In the genomic region with DNA sequence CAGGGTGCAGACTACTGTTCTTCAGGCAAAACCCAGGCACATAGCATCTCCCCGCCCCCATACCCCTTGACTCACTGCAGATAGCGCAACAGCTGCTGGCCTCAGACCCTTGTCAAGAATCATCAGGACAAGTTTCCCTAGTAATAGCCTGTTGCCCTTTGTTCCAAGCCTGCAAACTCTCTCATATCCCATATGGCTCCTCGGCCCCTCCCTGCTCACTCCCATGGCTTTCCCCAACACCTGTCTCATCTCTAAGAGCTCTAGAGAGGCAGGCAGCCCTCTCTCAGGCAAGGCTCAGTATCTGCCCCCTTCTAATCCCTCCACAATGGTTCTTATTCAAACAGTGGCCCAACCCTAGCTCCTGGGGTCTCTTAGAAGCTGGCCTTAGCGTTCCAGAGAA, we compare ENCODE assay signal across 9 mouse cellular contexts. TPM values are rescaled to one million over a fixed set of nuclear protein-coding genes. Genes with fewer than 3 reads are reported as not detected.
DNase-seq lines count a peak whose midpoint lies in the region; ATAC-seq and TF ChIP-seq lines count a peak whose summit lies in the region.
"Had no signal": no experiment of that assay in that cellular context is flagged by ENCODE, and none has a peak within 500 bp of the region (broad histone marks: within the 10 kb centered on the region; RNA-seq: fewer than 3 reads in every experiment).

No protein-coding gene starts in this region.

- H3K4me2 ChIP-seq in lung, embryonic 15.5 days: peak overlapping the region; percentile 90
- H3K4me2 ChIP-seq in forebrain, embryonic 16.5 days (ENCODE audit: low read length): peak overlapping the region; percentile 83
- H3K4me2 ChIP-seq in stomach, embryonic 15.5 days: peak overlapping the region; percentile 90
- no peak overlapping the region for H3K4me2 ChIP-seq in liver, postnatal 0 days (ENCODE audit: low read depth, low read length)

- no peaks in the 10 kb centered on the region for H3K36me3 ChIP-seq in lung, embryonic 15.5 days
- no peaks in the 10 kb centered on the region for H3K36me3 ChIP-seq in forebrain, embryonic 16.5 days (ENCODE audit: control insufficient read depth, insufficient read depth)
- H3K36me3 ChIP-seq in midbrain, embryonic 10.5 days: no peaks in the 10 kb centered on the region
- no peaks in the 10 kb centered on the region for H3K36me3 ChIP-seq in stomach, embryonic 15.5 days
- H3K36me3 ChIP-seq in liver, postnatal 0 days (replicated peaks; ENCODE audit: insufficient read depth, low read length): no peaks in the 10 kb centered on the region

- H3K27me3 ChIP-seq in lung, embryonic 15.5 days: peaks cover 9% of the 10 kb centered on the region; the same call in 1 of the 2 replicates
- H3K27me3 ChIP-seq in forebrain, embryonic 16.5 days (replicated peaks; ENCODE audit: control insufficient read depth, insufficient read depth, low read length): no peaks in the 10 kb centered on the region; the same call in 1 of the 2 replicates
- H3K27me3 ChIP-seq in midbrain, embryonic 10.5 days (ENCODE audit: low read depth, poor library complexity, severe bottlenecking): peaks cover 75% of the 10 kb centered on the region
- no peaks in the 10 kb centered on the region for H3K27me3 ChIP-seq in stomach, embryonic 15.5 days (replicated peaks)
- peaks cover 49% of the 10 kb centered on the region for H3K27me3 ChIP-seq in liver, postnatal 0 days (ENCODE audit: insufficient read depth, low read length)

- peak overlapping the region; percentile 76 for H3K4me3 ChIP-seq in lung, embryonic 15.5 days
- H3K4me3 ChIP-seq in forebrain, embryonic 16.5 days (replicated peaks; ENCODE audit: low read length): no peak overlapping the region
- H3K4me3 ChIP-seq in midbrain, embryonic 10.5 days: peak overlapping the region; percentile 79
- H3K4me3 ChIP-seq in stomach, embryonic 15.5 days (replicated peaks): peak overlapping the region; percentile 62; the same call in 1 of the 2 replicates
- no peak overlapping the region for H3K4me3 ChIP-seq in liver, postnatal 0 days (ENCODE audit: low read depth, low read length)
- H3K4me3 ChIP-seq: erythroblast, embryonic 14.5 days had no signal

- WGBS in lung, embryonic 15.5 days: 33% methylated on average over 4 of the region's 4 CpGs
- 51% methylated on average over 4 of the region's 4 CpGs for WGBS in forebrain, embryonic 16.5 days
- WGBS in midbrain, embryonic 10.5 days: 44% methylated on average over 4 of the region's 4 CpGs
- 41% methylated on average over 4 of the region's 4 CpGs for WGBS in stomach, embryonic 15.5 days
- 57% methylated on average over 4 of the region's 4 CpGs for WGBS in liver, postnatal 0 days (ENCODE audit: insufficient replicate concordance)

- TF ChIP-seq EP300 in liver, postnatal 0 days (IDR thresholded peaks at IDR 0.05; ENCODE audit: low read depth): no peak

- H3K4me1 ChIP-seq in lung, embryonic 15.5 days: peaks cover 61% of the 10 kb centered on the region
- peaks cover 16% of the 10 kb centered on the region for H3K4me1 ChIP-seq in forebrain, embryonic 16.5 days (replicated peaks; ENCODE audit: control insufficient read depth, insufficient read depth, low read length)
- peaks cover 66% of the 10 kb centered on the region for H3K4me1 ChIP-seq in midbrain, embryonic 10.5 days
- H3K4me1 ChIP-seq in stomach, embryonic 15.5 days: peaks cover 33% of the 10 kb centered on the region
- peaks cover 5% of the 10 kb centered on the region for H3K4me1 ChIP-seq in liver, postnatal 0 days (ENCODE audit: insufficient read depth)

- no peak for DNase-seq in lung, postnatal 25 days (ENCODE audit: low spot score)
- DNase-seq in midbrain, embryonic 10.5 days (ENCODE audit: low spot score): peak; percentile 28
- no peak for DNase-seq in embryo, embryonic 10 days (ENCODE audit: low spot score)
- no peak for DNase-seq in liver, postnatal 0 days

- TF ChIP-seq CTCF in liver, postnatal 0 days (IDR thresholded peaks at IDR 0.05; ENCODE audit: low read depth): no peak

- H3K9ac ChIP-seq in lung, embryonic 15.5 days: no peak overlapping the region
- H3K9ac ChIP-seq in forebrain, embryonic 16.5 days (replicated peaks; ENCODE audit: low read depth, low read length): no peak overlapping the region
- H3K9ac ChIP-seq in stomach, embryonic 15.5 days: no peak overlapping the region
- no peak overlapping the region for H3K9ac ChIP-seq in liver, postnatal 0 days (replicated peaks)

- H3K9me3 ChIP-seq in lung, embryonic 15.5 days: no peaks in the 10 kb centered on the region
- no peaks in the 10 kb centered on the region for H3K9me3 ChIP-seq in forebrain, embryonic 16.5 days (ENCODE audit: control insufficient read depth, low read length)
- H3K9me3 ChIP-seq in midbrain, embryonic 10.5 days (replicated peaks): no peaks in the 10 kb centered on the region
- no peaks in the 10 kb centered on the region for H3K9me3 ChIP-seq in stomach, embryonic 15.5 days
- no peaks in the 10 kb centered on the region for H3K9me3 ChIP-seq in liver, postnatal 0 days (ENCODE audit: low read length)

- ATAC-seq in lung, embryonic 15.5 days (ENCODE audit: borderline replicate concordance, extremely low read depth, low FRiP score, low TSS enrichment): no peak; the same call in 1 of the 2 replicates
- no peak for ATAC-seq in forebrain, embryonic 16.5 days
- no peak for ATAC-seq in stomach, embryonic 15.5 days (ENCODE audit: insufficient read depth, low FRiP score, low read depth)
- ATAC-seq in liver, postnatal 0 days: no peak

- H3K27ac ChIP-seq in lung, embryonic 15.5 days: peak overlapping the region; percentile 68
- no peak overlapping the region for H3K27ac ChIP-seq in forebrain, embryonic 16.5 days (ENCODE audit: low read length)
- H3K27ac ChIP-seq in midbrain, embryonic 10.5 days (replicated peaks): peak overlapping the region; percentile 47; the same call in 1 of the 2 replicates
- peak overlapping the region; percentile 32; the same call in 1 of the 2 replicates for H3K27ac ChIP-seq in stomach, embryonic 15.5 days
- H3K27ac ChIP-seq in liver, postnatal 0 days (ENCODE audit: low read depth): no peak overlapping the region
- H3K27ac ChIP-seq: macrophage had no signal

RNA-seq across cellular contexts. Expression of a gene that starts 2.1 kb away (rescaled TPM):
- polyA plus RNA-seq in lung, embryonic 15.5 days (2015; fragmentation: Nextera tagmentation; extraction: Ambion mirVana): 38.9 and 39.8 TPM in 2 replicates
- polyA plus RNA-seq in forebrain, embryonic 16.5 days (2015; fragmentation: Nextera tagmentation; extraction: Ambion mirVana): 27.7 and 34.4 TPM in 2 replicates
- 14.5 and 14.6 TPM in 2 replicates for polyA plus RNA-seq in midbrain, embryonic 10.5 days (2016; fragmentation: Nextera tagmentation; extraction: Ambion mirVana)
- 32.3 and 37.8 TPM in 2 replicates for polyA plus RNA-seq in stomach, embryonic 15.5 days (2015; fragmentation: Nextera tagmentation; extraction: Ambion mirVana)
- 0.08 and 0.19 TPM in 2 replicates for polyA plus RNA-seq in liver, postnatal 0 days (2015; fragmentation: Nextera tagmentation; extraction: Ambion mirVana)
- polyA plus RNA-seq: erythroblast, embryonic 14.5 days had no signal

RNA-seq across cellular contexts. Expression of a gene that starts 25.3 kb away (rescaled TPM):
- 17.0 and 20.3 TPM in 2 replicates for polyA plus RNA-seq in lung, embryonic 15.5 days (2015; fragmentation: Nextera tagmentation; extraction: Ambion mirVana)
- 0.22 TPM in 1 of 2 replicates, not detected in the other for polyA plus RNA-seq in forebrain, embryonic 16.5 days (2015; fragmentation: Nextera tagmentation; extraction: Ambion mirVana)
- polyA plus RNA-seq in midbrain, embryonic 10.5 days (2016; fragmentation: Nextera tagmentation; extraction: Ambion mirVana): not detected in 2 replicates
- polyA plus RNA-seq in stomach, embryonic 15.5 days (2015; fragmentation: Nextera tagmentation; extraction: Ambion mirVana): 87.7 and 108 TPM in 2 replicates
- polyA plus RNA-seq in liver, postnatal 0 days (2015; fragmentation: Nextera tagmentation; extraction: Ambion mirVana): 0.16 and 0.21 TPM in 2 replicates
- polyA plus RNA-seq: erythroblast, embryonic 14.5 days; macrophage had no signal

RNA-seq across cellular contexts. Expression of a gene that starts 55.2 kb away (rescaled TPM):
- polyA plus RNA-seq in lung, embryonic 15.5 days (2015; fragmentation: Nextera tagmentation; extraction: Ambion mirVana): 37.0 and 37.8 TPM in 2 replicates
- polyA plus RNA-seq in forebrain, embryonic 16.5 days (2015; fragmentation: Nextera tagmentation; extraction: Ambion mirVana): 36.6 and 38.0 TPM in 2 replicates
- polyA plus RNA-seq in midbrain, embryonic 10.5 days (2016; fragmentation: Nextera tagmentation; extraction: Ambion mirVana): 49.4 and 49.9 TPM in 2 replicates
- 33.7 and 35.7 TPM in 2 replicates for polyA plus RNA-seq in stomach, embryonic 15.5 days (2015; fragmentation: Nextera tagmentation; extraction: Ambion mirVana)
- polyA plus RNA-seq in liver, postnatal 0 days (2015; fragmentation: Nextera tagmentation; extraction: Ambion mirVana): 14.9 and 16.2 TPM in 2 replicates

RNA-seq across cellular contexts. Expression of a gene that starts 55.3 kb away (rescaled TPM):
- polyA plus RNA-seq in lung, embryonic 15.5 days (2015; fragmentation: Nextera tagmentation; extraction: Ambion mirVana): 139 and 144 TPM in 2 replicates
- 108 and 129 TPM in 2 replicates for polyA plus RNA-seq in forebrain, embryonic 16.5 days (2015; fragmentation: Nextera tagmentation; extraction: Ambion mirVana)
- polyA plus RNA-seq in midbrain, embryonic 10.5 days (2016; fragmentation: Nextera tagmentation; extraction: Ambion mirVana): 117 and 123 TPM in 2 replicates
- 145 and 147 TPM in 2 replicates for polyA plus RNA-seq in stomach, embryonic 15.5 days (2015; fragmentation: Nextera tagmentation; extraction: Ambion mirVana)
- polyA plus RNA-seq in liver, postnatal 0 days (2015; fragmentation: Nextera tagmentation; extraction: Ambion mirVana): 92.5 and 92.7 TPM in 2 replicates

Comparison
In these comparisons a context has a peak if more than half of its experiments do, and no peak if none do; other contexts are left out.
1. H3K27ac ChIP-seq: peak in lung, embryonic 15.5 days (single experiment), midbrain, embryonic 10.5 days (single experiment) and stomach, embryonic 15.5 days (single experiment); none in forebrain, embryonic 16.5 days (single experiment) and liver, postnatal 0 days (single experiment).
2. H3K4me3 ChIP-seq: peak in lung, embryonic 15.5 days (single experiment), midbrain, embryonic 10.5 days (single experiment) and stomach, embryonic 15.5 days (single experiment); none in forebrain, embryonic 16.5 days (single experiment) and liver, postnatal 0 days (single experiment).
3. RNA of a gene that starts 2.1 kb away (polyA plus RNA-seq): 38.9 to 39.8 TPM in lung, embryonic 15.5 days, 32.3 to 37.8 TPM in stomach, embryonic 15.5 days, 27.7 to 34.4 TPM in forebrain, embryonic 16.5 days and 14.5 to 14.6 TPM in midbrain, embryonic 10.5 days; 0.08 to 0.19 TPM in liver, postnatal 0 days; every median in the first group is over 10 times any median in the second.
4. RNA of a gene that starts 25.3 kb away (polyA plus RNA-seq): 87.7 to 108 TPM in stomach, embryonic 15.5 days and 17.0 to 20.3 TPM in lung, embryonic 15.5 days; 0.22 TPM in forebrain, embryonic 16.5 days, 0.16 to 0.21 TPM in liver, postnatal 0 days and not detected in midbrain, embryonic 10.5 days; every median in the first group is over 10 times any median in the second.